ENCODE assay signal across 8 mouse cellular contexts in genomic region chr17:29245725-29246124, GRCm38 (mm10). TPM values are rescaled to one million over a fixed set of nuclear protein-coding genes. Genes with fewer than 3 reads are reported as not detected.
DNase-seq lines count a peak whose midpoint lies in the region; ATAC-seq lines count a peak whose summit lies in the region.
"Had no signal": no experiment of that assay in that cellular context is flagged by ENCODE, and none has a peak within 500 bp of the region (broad histone marks: within the 10 kb centered on the region; RNA-seq: fewer than 3 reads in every experiment).

No protein-coding gene starts in this region.

- H3K4me1 ChIP-seq in forebrain, embryonic 13.5 days: peaks cover 33% of the 10 kb centered on the region

- 34% methylated on average over 7 of the region's 7 CpGs for WGBS in forebrain, embryonic 13.5 days

- H3K4me3 ChIP-seq in forebrain, embryonic 13.5 days: no peak overlapping the region

- peak overlapping the region; percentile 12; the same call in 1 of the 2 replicates for H3K27ac ChIP-seq in forebrain, embryonic 13.5 days

- DNase-seq in testis, postnatal 10 days (ENCODE audit: low spot score): peak; percentile 61
- no peak for DNase-seq in testis, postnatal 14 days (ENCODE audit: low spot score)
- peak; percentile 33 for DNase-seq in lung, postnatal 25 days (ENCODE audit: low spot score)
- no peak for DNase-seq in adrenal gland, postnatal 36 days
- no peak for DNase-seq in left cerebral cortex, adult 8-10 months (ENCODE audit: low spot score in 2 of 2)
- DNase-seq in heart, postnatal 25 days (ENCODE audit: low spot score): no peak
- DNase-seq: kidney, postnatal 25 days had no signal

- no peaks in the 10 kb centered on the region for H3K27me3 ChIP-seq in forebrain, embryonic 13.5 days

- H3K4me2 ChIP-seq in forebrain, embryonic 13.5 days: no peak overlapping the region

- H3K9me3 ChIP-seq in forebrain, embryonic 13.5 days (replicated peaks): no peaks in the 10 kb centered on the region

- no peak for ATAC-seq in forebrain, embryonic 13.5 days

- intact Hi-C loops in heart, postnatal 25 days (cut with DNase I): loop anchor here (2.0 kb wide), 2 partner anchors 69 to 197 kb away; no protein-coding TSS in a partner anchor

- H3K9ac ChIP-seq in forebrain, embryonic 13.5 days: no peak overlapping the region

- peaks cover 15% of the 10 kb centered on the region for H3K36me3 ChIP-seq in forebrain, embryonic 13.5 days (ENCODE audit: poor library complexity, severe bottlenecking)

RNA-seq across cellular contexts. Expression of gene Cpne5, which starts 7.8 kb away (rescaled TPM):
- 13.0 and 18.3 TPM in 2 replicates for polyA plus RNA-seq in forebrain, embryonic 13.5 days (2015; fragmentation: Nextera tagmentation; extraction: Ambion mirVana)
- total RNA-seq in adrenal gland, postnatal 36 days (2021): under 1 TPM; 0.17 to 0.76 TPM
- total RNA-seq in left cerebral cortex, adult 8-10 months (2022): 100 to 1,000 TPM; 167 to 193 (median 174) TPM
- total RNA-seq in heart, postnatal 25 days (2021): 1 to 10 TPM; 5.1 to 5.6 TPM

RNA-seq across cellular contexts. Expression of gene Ppil1, which starts 18.3 kb away (rescaled TPM):
- polyA plus RNA-seq in forebrain, embryonic 13.5 days (2015; fragmentation: Nextera tagmentation; extraction: Ambion mirVana): 151 and 157 TPM in 2 replicates
- total RNA-seq in adrenal gland, postnatal 36 days (2021): 10 to 100 TPM; 20.4 to 25.3 TPM
- 10 to 100 TPM; 17.0 to 19.9 (median 19.5) TPM for total RNA-seq in left cerebral cortex, adult 8-10 months (2022)
- 10 to 100 TPM; 29.0 to 29.6 TPM for total RNA-seq in heart, postnatal 25 days (2021)

RNA-seq across cellular contexts. Expression of gene BC004004, which starts 22.9 kb away (rescaled TPM):
- 78.7 and 83.5 TPM in 2 replicates for polyA plus RNA-seq in forebrain, embryonic 13.5 days (2015; fragmentation: Nextera tagmentation; extraction: Ambion mirVana)
- 100 to 1,000 TPM; 112 to 130 TPM for total RNA-seq in adrenal gland, postnatal 36 days (2021)
- 100 to 1,000 TPM in 3 of 4 experiments, 10 to 100 TPM in 1; 98.1 to 131 (median 114) TPM for total RNA-seq in left cerebral cortex, adult 8-10 months (2022)
- total RNA-seq in heart, postnatal 25 days (2021): 100 to 1,000 TPM; 192 to 222 TPM

Comparison
In these comparisons a context has a peak if more than half of its experiments do, and no peak if none do; other contexts are left out.
1. DNase-seq: peak in testis, postnatal 10 days (single experiment) and lung, postnatal 25 days (single experiment); none in testis, postnatal 14 days (single experiment), adrenal gland, postnatal 36 days (0 of 2), left cerebral cortex, adult 8-10 months (0 of 2) and heart, postnatal 25 days (single experiment).
2. RNA of gene Cpne5, which starts 7.8 kb away (total RNA-seq): 167 to 193 TPM in left cerebral cortex, adult 8-10 months; 5.1 to 5.6 TPM in heart, postnatal 25 days and 0.17 to 0.76 TPM in adrenal gland, postnatal 36 days; every median in the first group is over 10 times any median in the second.